Mouse (Mus musculus): ENCODE data around the gene Trappc6a. TPM values are rescaled to one million over a fixed set of nuclear protein-coding genes. Genes with fewer than 3 reads are reported as not detected.
A peak's percentile ranks its signal among the peaks of the same experiment; 100 is the strongest.

The Trappc6a gene
- total RNA-seq, 2 experiments from 2014 or later, result 43.1 to 53.1 TPM

GRCm38 (mm10) chr7:19557982-19558900, 50.0 kb downstream of the Trappc6a start:
- intact Hi-C loops (cut with DNase I), result no loop called here
- peak; percentile 48 to 53 for DNase-seq

DNA sequence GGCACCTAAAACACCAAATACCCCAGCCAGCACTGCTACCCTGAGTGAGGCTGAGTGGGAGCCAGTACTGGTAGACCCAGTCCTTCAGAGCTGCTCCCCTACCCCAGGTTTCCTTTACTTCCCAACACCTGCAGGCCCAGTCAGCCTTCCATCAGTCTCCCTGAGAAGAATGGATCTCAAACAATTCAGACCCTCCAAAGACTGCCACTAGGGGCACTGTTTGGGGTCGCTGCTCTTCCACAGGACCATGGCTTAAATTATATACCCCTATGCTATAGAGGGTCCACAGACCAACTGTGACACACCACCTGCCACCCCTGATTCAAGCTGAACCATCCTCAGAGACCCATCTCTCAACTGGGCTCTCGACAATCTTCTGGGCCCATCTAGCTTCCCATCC, 50.8 kb downstream of the Trappc6a start:
- intact Hi-C loops (cut with DNase I), result no loop called here
- no peak for DNase-seq

GRCm38 (mm10) chr7:19560491-19561260, 52.5 kb downstream of the Trappc6a start:
- DNase-seq, result peak; percentile 17 to 31
- intact Hi-C loops (cut with DNase I), result no loop called here

DNA sequence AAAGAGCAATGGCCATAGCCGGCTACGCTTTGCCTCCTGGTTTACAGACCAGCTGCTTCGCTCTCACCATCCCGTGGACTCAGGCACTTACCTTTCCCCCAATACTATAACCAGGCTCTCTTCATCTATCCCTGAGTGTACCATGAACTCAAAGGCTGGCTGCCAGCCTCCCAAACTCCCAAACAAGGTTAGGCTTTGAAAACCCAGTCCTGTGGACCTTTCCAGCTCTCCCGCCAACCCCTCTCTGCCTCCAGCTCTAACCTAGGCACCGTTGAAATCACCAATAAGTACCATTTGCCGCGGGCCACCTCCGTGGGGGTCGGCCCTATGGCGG, 53.2 kb downstream of the Trappc6a start:
- peak in 1 of 2 experiments; percentile 22 for DNase-seq
- intact Hi-C loops (cut with DNase I), result no loop called here

DNA sequence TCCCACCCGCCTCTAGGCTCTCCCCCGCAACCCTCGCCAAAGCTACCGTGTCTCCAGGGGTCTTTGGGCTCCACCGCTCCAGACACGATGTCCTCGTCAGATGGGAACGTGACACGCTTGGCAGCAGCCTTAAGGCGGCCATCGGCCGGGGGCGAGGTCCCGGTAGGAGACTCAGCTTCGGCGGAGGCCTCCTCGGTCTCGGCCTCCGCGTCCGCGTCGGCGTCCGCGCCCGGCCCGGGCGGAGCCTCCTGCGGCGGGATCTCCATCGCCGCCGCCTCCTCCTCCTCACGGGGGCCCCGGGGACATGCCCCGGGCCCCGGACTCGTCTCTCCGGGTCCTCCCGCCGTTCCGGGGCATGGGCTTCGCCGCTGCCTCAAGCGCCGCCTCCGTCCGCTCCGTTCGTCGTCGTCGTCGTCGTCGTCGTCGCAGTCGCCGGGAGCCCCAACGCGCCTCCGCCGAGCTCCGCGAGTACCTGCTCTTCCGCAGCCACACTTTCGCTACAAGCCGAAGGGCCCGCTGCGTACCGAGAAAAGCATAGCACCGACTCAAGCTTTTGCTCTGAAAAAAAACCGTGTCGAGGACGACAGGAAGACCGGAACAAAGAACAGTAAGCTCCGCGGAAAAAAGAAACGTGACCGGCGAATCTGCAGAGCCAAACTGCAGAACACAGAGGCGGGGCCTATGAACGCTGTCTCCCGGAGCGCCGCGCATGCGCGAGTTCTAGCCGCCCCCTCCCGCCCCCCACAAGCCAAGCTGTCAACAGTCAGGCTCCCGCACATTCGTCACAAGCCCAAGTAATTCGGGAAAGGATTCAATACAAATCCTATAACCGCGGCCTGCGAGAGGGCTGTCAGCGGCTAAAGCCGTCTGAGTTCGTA, 53.8 kb downstream of the Trappc6a start:
- intact Hi-C loops (cut with DNase I), result no loop called here
- DNase-seq, result peak; percentile 92 to 94

- DNase-seq, result peak in 1 of 2 experiments; percentile 63
Observed at GRCm38 (mm10) chr7:19562643-19563410, 54.6 kb downstream of the Trappc6a start, which contains the start of gene Ppp1r37. TSS of gene Ppp1r37 (minus strand) at chr7:19563076.

GRCm38 (mm10) chr7:19563884-19564283, 55.7 kb downstream of the Trappc6a start:
- intact Hi-C loops (cut with DNase I), result no loop called here

More at GRCm38 (mm10) chr7:19562643-19563410, 54.6 kb downstream of the Trappc6a start, which contains the start of gene Ppp1r37:
- intact Hi-C loops (cut with DNase I), result no loop called here

GRCm38 (mm10) chr7:19564455-19564854, 56.3 kb downstream of the Trappc6a start:
- intact Hi-C loops (cut with DNase I), result no loop called here
- DNase-seq, result no peak

More at GRCm38 (mm10) chr7:19563884-19564283, 55.7 kb downstream of the Trappc6a start:
- DNase-seq, result no peak

Other genes starting within 250 kb of the Trappc6a start
- 10 to 100 TPM; 84.0 to 98.6 TPM for gene Vasp, start 236.6 kb upstream of the Trappc6a start, total RNA-seq (2021)
- under 1 TPM in 1 of 2 experiments, not detected in 1; 0.67 TPM for gene Ppm1n, start 228.3 kb upstream of the Trappc6a start, total RNA-seq (2021)
- gene Rtn2, start 225.8 kb upstream of the Trappc6a start, total RNA-seq (2021), result 10 to 100 TPM; 67.9 to 82.8 TPM
- under 1 TPM; 0.48 to 0.60 TPM for gene Fosb, start 198.3 kb upstream of the Trappc6a start, total RNA-seq (2021)
- 10 to 100 TPM; 40.1 to 43.2 TPM for gene Ercc1, start 163.6 kb upstream of the Trappc6a start, total RNA-seq (2021)
- gene Cd3eap, start 148.9 kb upstream of the Trappc6a start, total RNA-seq (2021), result 10 to 100 TPM in 1 of 2 experiments, 1 to 10 TPM in 1; 8.2 to 11.0 TPM
- gene Ppp1r13l, start 148.6 kb upstream of the Trappc6a start, total RNA-seq (2021), result 10 to 100 TPM; 23.1 to 40.1 TPM
- gene Ercc2, start 126.4 kb upstream of the Trappc6a start, total RNA-seq (2021), result 10 to 100 TPM; 10.3 to 12.3 TPM
- under 1 TPM; 0.26 to 0.55 TPM for gene Klc3, start 104.3 kb upstream of the Trappc6a start, total RNA-seq (2021)
- 1,000 to 10,000 TPM; 3,255 to 3,362 TPM for gene Ckm, start 103.6 kb upstream of the Trappc6a start, total RNA-seq (2021)
- gene Mark4, start 49.6 kb upstream of the Trappc6a start, total RNA-seq (2021), result 10 to 100 TPM; 26.6 to 26.8 TPM
- gene Exoc3l2, start 45.1 kb upstream of the Trappc6a start, total RNA-seq (2021), result 1 to 10 TPM in 1 of 2 experiments, under 1 TPM in 1; 0.81 to 1.0 TPM
- 1 to 10 TPM; 2.3 to 3.2 TPM for gene Bloc1s3, start within 50 bp of the Trappc6a start, total RNA-seq (2021)
- not detected for gene Nkpd1, start 9.4 kb downstream of the Trappc6a start, total RNA-seq (2021)
- gene Ppp1r37, start 54.7 kb downstream of the Trappc6a start, total RNA-seq (2021), result 10 to 100 TPM; 43.1 to 46.2 TPM
- not detected for gene Zfp296, start 68.9 kb downstream of the Trappc6a start, total RNA-seq (2021)
- 10 to 100 TPM; 54.5 to 58.0 TPM for gene Gemin7, start 69.2 kb downstream of the Trappc6a start, total RNA-seq (2021)
- gene Clasrp, start 96.1 kb downstream of the Trappc6a start, total RNA-seq (2021), result 10 to 100 TPM; 24.1 to 29.5 TPM
- 10 to 100 TPM in 1 of 2 experiments, 1 to 10 TPM in 1; 9.4 to 12.0 TPM for gene Relb, start 121.0 kb downstream of the Trappc6a start, total RNA-seq (2021)
- gene Clptm1, start 156.6 kb downstream of the Trappc6a start, total RNA-seq (2021), result 100 to 1,000 TPM in 1 of 2 experiments, 10 to 100 TPM in 1; 95.2 to 102 TPM
- under 1 TPM in 1 of 2 experiments, not detected in 1; 0.60 TPM for gene Apoc2, start 169.5 kb downstream of the Trappc6a start, total RNA-seq (2021)
- gene Gm44805, start 173.0 kb downstream of the Trappc6a start, total RNA-seq (2021), result not detected
- gene Apoc4, start 173.1 kb downstream of the Trappc6a start, total RNA-seq (2021), result not detected
- gene Apoc1, start 184.3 kb downstream of the Trappc6a start, total RNA-seq (2021), result 10 to 100 TPM in 1 of 2 experiments, 1 to 10 TPM in 1; 5.2 to 14.7 TPM
- gene Apoe, start 190.8 kb downstream of the Trappc6a start, total RNA-seq (2021), result 100 to 1,000 TPM; 268 to 276 TPM
- 100 to 1,000 TPM; 129 to 131 TPM for gene Tomm40, start 207.0 kb downstream of the Trappc6a start, total RNA-seq (2021)
- gene Nectin2, start 242.1 kb downstream of the Trappc6a start, total RNA-seq (2021), result 10 to 100 TPM; 43.1 to 45.2 TPM

All from heart, postnatal 10 days (tissue).